Mouse (Mus musculus): Measurements from ENCODE around the gene Slc38a3. TPM values are rescaled to one million over a fixed set of nuclear protein-coding genes. Genes with fewer than 3 reads are reported as not detected.

The Slc38a3 gene
- polyA plus RNA-seq, 3 experiments from 2014 or later = not detected

- no peak for ATAC-seq
Measured at GRCm38 (mm10) chr9:107618098-107618497, 51.2 kb downstream of the Slc38a3 start.

DNA sequence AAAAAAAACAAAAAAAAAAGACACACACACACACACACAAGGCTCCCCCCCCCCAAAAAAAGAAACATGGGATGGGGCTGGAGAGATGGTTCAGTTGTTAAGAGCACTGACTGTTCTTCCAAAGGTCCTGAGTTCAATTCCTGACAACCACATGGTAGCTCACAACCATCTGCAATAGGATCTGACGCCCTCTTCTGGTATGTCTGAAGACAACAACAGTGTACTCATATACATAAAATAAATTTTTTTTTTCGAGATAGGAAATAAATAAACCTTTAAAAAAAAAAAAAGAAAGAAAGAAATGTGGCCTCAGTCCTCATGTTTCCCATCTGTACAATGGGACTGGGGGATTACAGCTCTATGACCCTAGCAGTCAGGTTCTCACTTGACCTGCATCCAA lies 51.9 kb downstream of the Slc38a3 start:
- no peak for ATAC-seq

DNA sequence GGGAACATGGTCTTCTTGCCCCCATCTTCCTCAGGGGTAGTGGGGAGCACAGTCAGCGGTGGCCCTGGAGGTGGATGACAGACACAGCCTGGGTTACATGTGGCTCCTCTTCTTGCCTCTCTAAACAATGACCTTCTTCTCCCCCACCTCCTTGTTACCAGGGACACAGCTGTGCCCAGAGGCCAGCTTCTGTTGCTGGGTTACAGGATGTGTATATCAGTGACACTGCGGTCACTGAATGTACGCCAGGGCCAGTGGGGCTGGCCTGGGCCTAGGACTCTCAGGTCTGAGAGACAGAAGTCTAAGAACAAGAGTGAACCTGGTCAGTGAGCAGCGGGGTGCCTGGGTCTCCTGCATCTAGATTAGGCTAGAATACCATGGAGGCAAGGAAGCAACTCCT lies 54.3 kb downstream of the Slc38a3 start:
- ATAC-seq = no peak

GRCm38 (mm10) chr9:107612945-107613569 lies 56.3 kb downstream of the Slc38a3 start:
- ATAC-seq = peak; percentile 63

DNA sequence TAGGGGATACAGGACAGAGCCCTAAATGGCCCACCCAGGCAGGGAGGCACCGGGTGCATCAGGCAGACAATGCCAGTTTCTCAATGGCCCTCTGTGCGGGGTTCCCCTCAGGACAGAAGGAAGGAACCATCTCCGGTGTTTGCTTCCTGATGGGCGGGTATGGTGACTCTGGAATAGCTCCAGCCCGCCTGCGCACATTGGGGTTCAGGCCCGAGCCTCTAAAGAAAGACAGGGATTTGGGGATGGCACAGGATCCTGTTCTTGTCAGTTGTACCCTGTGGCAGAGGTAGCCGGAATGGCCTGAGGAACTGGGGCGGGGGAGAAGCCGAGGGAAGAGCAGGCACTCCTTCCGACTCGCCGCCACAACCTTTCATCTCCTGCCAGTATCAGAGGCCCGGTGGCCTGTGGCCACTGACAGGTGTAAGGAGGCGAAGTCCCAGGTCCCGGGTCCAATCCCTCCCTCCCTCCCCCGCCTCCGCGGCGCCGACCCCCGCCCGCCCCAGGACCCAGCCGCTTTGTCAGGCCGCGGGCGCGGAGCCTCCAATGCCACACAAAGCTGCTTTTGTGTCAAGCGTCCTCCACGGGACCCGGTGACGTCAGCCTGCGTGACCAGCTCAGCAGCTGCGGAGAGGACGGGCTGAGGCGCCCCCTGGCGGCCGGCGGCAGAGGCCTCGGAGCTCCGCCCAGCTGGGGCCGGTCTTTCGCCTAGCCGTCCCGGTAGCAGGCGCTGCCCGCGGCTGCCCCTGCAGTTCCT lies 57.0 kb downstream of the Slc38a3 start:
- ATAC-seq = peak; percentile 91

DNA sequence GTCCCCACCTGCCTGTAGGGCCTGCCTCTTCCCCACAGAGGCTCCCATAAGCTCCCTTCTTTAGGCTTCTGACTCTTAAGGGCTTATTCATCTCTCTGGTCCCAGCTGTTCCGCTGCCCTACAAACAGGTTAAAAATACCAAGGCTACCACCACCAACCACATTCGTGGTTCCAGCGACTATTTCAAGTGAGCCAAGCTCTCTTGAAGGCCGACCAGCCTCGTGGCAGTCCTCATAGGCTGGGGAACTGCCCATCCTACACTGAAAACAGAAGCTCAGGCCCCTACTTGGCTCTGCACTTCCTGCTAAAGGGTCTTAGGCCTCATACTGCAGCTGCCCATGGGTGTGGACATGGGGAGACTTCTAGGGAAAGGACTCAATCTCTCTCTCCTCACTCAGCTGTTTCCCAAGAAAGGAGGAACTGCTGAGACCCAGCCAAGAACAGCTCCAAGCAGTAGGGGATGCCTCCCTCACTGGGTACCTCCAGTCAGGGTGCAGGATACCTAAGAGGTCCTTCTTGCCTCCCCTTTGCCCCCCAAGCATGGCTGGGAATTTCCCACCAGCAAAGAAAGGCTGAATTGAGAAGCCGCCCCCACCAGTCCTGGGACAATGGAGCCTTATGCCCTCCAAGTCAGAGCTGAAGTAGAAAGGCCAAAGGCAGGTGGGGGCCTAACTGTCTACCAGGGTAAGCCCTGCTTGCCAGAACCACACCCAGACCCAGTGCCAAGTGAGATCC lies 57.7 kb downstream of the Slc38a3 start:
- ATAC-seq = no peak

- no peak for ATAC-seq
Measured at GRCm38 (mm10) chr9:107609433-107609830, 59.9 kb downstream of the Slc38a3 start.

- ATAC-seq = no peak
Measured at GRCm38 (mm10) chr9:107608741-107609432, 60.4 kb downstream of the Slc38a3 start, which contains the start of gene Sema3b. Sema3b (minus strand) TSS chr9:107609229.

DNA sequence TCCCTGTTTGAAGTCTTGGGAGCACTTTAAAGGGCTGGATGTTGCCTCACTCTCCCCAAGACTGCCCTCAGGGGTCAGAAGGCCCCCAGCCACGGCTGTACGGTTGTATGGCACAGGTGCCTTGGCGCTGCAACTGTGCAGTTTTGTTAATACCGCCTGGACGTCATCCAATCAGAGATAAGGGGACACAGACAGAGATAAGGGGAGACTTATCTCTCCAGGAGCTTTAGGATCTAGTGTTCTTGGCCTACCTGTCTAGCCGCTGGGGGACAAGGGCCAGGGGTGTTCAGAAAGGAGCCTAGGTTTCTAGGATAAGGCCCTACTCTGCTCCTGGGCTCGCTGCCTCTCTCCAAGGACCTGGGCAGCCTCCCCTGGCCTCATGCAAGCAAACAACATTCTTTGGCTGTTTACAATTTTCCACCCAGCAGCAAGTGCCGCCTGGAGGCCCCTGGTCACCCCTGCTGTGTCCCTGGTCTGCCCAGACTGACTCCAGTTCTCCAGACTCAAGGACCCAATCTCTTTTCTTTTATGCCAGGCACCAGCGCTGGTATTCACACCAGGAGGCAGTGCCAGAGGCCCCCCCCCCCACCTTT lies 61.6 kb downstream of the Slc38a3 start:
- no peak for ATAC-seq

- ATAC-seq = no peak
Measured at GRCm38 (mm10) chr9:107607036-107607435, 62.3 kb downstream of the Slc38a3 start.

- ATAC-seq = no peak
Measured at GRCm38 (mm10) chr9:107606591-107606990, 62.7 kb downstream of the Slc38a3 start.

DNA sequence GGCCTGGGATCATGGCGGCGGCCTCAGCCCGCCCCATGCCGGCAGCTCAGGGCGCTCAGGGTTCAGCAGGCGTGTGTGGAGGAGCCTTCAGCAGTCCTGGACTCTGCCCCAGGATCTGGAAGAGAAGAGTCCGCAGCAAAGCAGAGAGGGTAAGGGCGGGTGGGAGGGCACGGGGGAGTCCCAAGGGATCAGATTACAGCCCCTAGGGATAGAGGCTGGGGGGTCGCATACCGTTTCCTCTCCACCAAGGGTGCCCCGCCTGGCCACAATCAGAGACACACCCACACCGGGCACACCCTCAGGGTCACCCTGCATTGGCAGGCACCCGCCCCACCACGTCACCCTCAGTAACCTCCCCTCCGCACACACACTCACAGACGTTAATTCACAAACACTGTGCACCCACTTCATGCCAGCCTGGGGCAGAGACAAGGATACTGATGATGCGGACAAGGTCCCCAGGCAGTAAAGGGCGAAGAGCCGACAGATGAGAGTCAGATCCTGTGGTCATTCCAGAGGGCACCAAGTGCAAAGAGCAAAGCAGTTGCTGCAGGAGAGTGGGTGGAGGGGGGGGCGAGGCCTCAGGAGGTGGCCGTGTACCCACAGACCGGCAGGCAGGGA lies 64.2 kb downstream of the Slc38a3 start:
- no peak for ATAC-seq

- no peak for ATAC-seq
Measured at GRCm38 (mm10) chr9:107603251-107603650, 66.1 kb downstream of the Slc38a3 start.

- ATAC-seq = peak; percentile 63
Measured at GRCm38 (mm10) chr9:107602068-107602648, 67.2 kb downstream of the Slc38a3 start.

DNA sequence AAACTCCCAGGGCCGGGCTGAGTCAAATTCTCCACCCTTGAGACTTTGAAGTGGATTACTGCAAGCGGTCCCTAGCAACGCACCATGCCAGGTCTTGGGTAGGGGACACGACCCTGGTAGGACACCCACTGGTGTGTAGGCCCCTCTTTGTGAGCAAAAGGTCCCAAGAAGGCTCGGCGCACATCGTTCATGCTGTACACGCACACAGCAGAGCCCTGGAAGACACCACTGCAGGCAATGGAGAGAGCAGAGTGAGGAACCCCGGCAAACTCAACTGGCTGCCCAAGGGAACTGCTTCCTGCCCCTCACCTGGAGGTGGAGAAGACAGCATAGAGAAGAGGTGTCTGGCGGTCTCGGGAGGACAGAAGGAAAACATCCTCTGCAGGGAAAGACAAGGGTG lies 68.1 kb downstream of the Slc38a3 start:
- ATAC-seq = no peak

- no peak for ATAC-seq
Measured at GRCm38 (mm10) chr9:107600745-107601144, 68.6 kb downstream of the Slc38a3 start.

Other genes starting within 250 kb of the Slc38a3 start
- 10 to 100 TPM; 17.5 to 28.0 (median 19.6) TPM for gene Tmem115, start 135.6 kb downstream of the Slc38a3 start, polyA plus RNA-seq (2017; shearing (Covaris generic))
- gene Cyb561d2, start 127.3 kb downstream of the Slc38a3 start, polyA plus RNA-seq (2017; shearing (Covaris generic)) = 10 to 100 TPM; 66.5 to 78.0 (median 67.2) TPM
- gene Nprl2, start 127.3 kb downstream of the Slc38a3 start, polyA plus RNA-seq (2017; shearing (Covaris generic)) = 10 to 100 TPM; 48.4 to 55.1 (median 54.4) TPM
- gene Zmynd10, start 122.2 kb downstream of the Slc38a3 start, polyA plus RNA-seq (2017; shearing (Covaris generic)) = 1 to 10 TPM; 1.8 to 2.9 (median 2.1) TPM
- 10 to 100 TPM; 77.8 to 84.6 (median 82.3) TPM for gene Rassf1, start 118.0 kb downstream of the Slc38a3 start, polyA plus RNA-seq (2017; shearing (Covaris generic))
- gene Tusc2, start 106.3 kb downstream of the Slc38a3 start, polyA plus RNA-seq (2017; shearing (Covaris generic)) = 1 to 10 TPM; 5.3 to 8.5 (median 7.7) TPM
- gene Hyal2, start 101.6 kb downstream of the Slc38a3 start, polyA plus RNA-seq (2017; shearing (Covaris generic)) = 10 to 100 TPM in 2 of 3 experiments, 1 to 10 TPM in 1; 8.2 to 13.9 (median 10.3) TPM
- 1 to 10 TPM; 2.9 to 7.0 (median 5.8) TPM for gene Hyal1, start 92.6 kb downstream of the Slc38a3 start, polyA plus RNA-seq (2017; shearing (Covaris generic))
- gene Naa80, start 90.6 kb downstream of the Slc38a3 start, polyA plus RNA-seq (2017; shearing (Covaris generic)) = 10 to 100 TPM; 13.8 to 23.8 (median 19.2) TPM
- 1 to 10 TPM in 1 of 3 experiments, under 1 TPM in 2; 0.59 to 1.7 (median 0.94) TPM for gene Hyal3, start 88.7 kb downstream of the Slc38a3 start, polyA plus RNA-seq (2017; shearing (Covaris generic))
- 10 to 100 TPM; 13.7 to 32.0 (median 31.7) TPM for gene Ifrd2, start 81.9 kb downstream of the Slc38a3 start, polyA plus RNA-seq (2017; shearing (Covaris generic))
- not detected for gene Sema3b, start 60.3 kb downstream of the Slc38a3 start, polyA plus RNA-seq (2017; shearing (Covaris generic))
- gene Gnai2, start 34.2 kb downstream of the Slc38a3 start, polyA plus RNA-seq (2017; shearing (Covaris generic)) = 100 to 1,000 TPM; 136 to 264 (median 154) TPM
- 1 to 10 TPM in 1 of 3 experiments, under 1 TPM in 1, not detected in 1; 0.58 to 1.1 TPM for gene Gnat1, start 10.2 kb upstream of the Slc38a3 start, polyA plus RNA-seq (2017; shearing (Covaris generic))
- gene Sema3f, start 40.9 kb upstream of the Slc38a3 start, polyA plus RNA-seq (2017; shearing (Covaris generic)) = not detected
- gene Rbm5, start 101.5 kb upstream of the Slc38a3 start, polyA plus RNA-seq (2017; shearing (Covaris generic)) = 100 to 1,000 TPM; 305 to 399 (median 332) TPM
- gene Rbm6, start 203.7 kb upstream of the Slc38a3 start, polyA plus RNA-seq (2017; shearing (Covaris generic)) = 100 to 1,000 TPM in 2 of 3 experiments, 10 to 100 TPM in 1; 74.5 to 126 (median 101) TPM
- gene Mon1a, start 218.6 kb upstream of the Slc38a3 start, polyA plus RNA-seq (2017; shearing (Covaris generic)) = 10 to 100 TPM; 10.2 to 11.9 (median 10.6) TPM
- gene Mst1r, start 237.3 kb upstream of the Slc38a3 start, polyA plus RNA-seq (2017; shearing (Covaris generic)) = under 1 TPM in 1 of 3 experiments, not detected in 2; 0.07 TPM

Measured in inflammation-experienced regulatory T-cells, adult 6 months (primary cell).